ENCODE assay signal across 13 mouse cellular contexts in the genomic region with DNA sequence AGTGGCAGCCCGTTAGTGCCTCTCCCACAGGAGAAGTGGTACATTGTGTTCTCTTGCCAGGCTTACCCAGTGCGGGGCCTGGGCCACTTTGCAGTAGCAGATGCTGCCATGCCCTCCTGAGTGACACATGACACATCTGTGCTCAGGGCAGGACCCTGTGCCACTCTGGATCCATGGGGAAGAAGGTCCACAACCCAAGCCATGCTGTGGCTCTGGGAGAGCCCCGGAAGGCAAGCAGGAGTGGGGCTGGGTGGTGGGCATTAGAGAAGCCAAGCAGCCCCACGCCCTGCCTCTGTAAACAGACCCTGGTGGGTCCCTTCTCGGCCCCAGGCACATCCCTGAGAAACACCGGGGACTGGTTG. TPM values are rescaled to one million over a fixed set of nuclear protein-coding genes. Genes with fewer than 3 reads are reported as not detected.
A peak's percentile ranks its signal among the peaks of the same experiment; 100 is the strongest.
DNase-seq lines count a peak whose midpoint lies in the region; ATAC-seq lines count a peak whose summit lies in the region.
"Had no signal": no experiment of that assay in that cellular context is flagged by ENCODE, and none has a peak within 500 bp of the region (broad histone marks: within the 10 kb centered on the region; RNA-seq: fewer than 3 reads in every experiment).

No protein-coding gene starts in this region.

- ATAC-seq in forebrain, embryonic 14.5 days: no peak
- no peak for ATAC-seq in forebrain, embryonic 12.5 days (ENCODE audit: low FRiP score)
- ATAC-seq in midbrain, embryonic 13.5 days: no peak
- no peak for ATAC-seq in midbrain, embryonic 11.5 days (ENCODE audit: low FRiP score)
- no peak for ATAC-seq in hindbrain, embryonic 15.5 days (ENCODE audit: low FRiP score, low read depth)
- ATAC-seq in CD4-positive, CD25-positive, alpha-beta regulatory T cell, adult 4 months: no peak

- H3K9me3 ChIP-seq in forebrain, embryonic 14.5 days (replicated peaks; ENCODE audit: control insufficient read depth, low read length): no peaks in the 10 kb centered on the region
- H3K9me3 ChIP-seq in forebrain, embryonic 12.5 days: no peaks in the 10 kb centered on the region
- H3K9me3 ChIP-seq in midbrain, embryonic 13.5 days: no peaks in the 10 kb centered on the region
- no peaks in the 10 kb centered on the region for H3K9me3 ChIP-seq in midbrain, embryonic 11.5 days (ENCODE audit: control insufficient read depth, low read length)
- no peaks in the 10 kb centered on the region for H3K9me3 ChIP-seq in hindbrain, embryonic 15.5 days
- H3K9me3 ChIP-seq: liver, embryonic 13.5 days had no signal

- 84% methylated on average over 6 of the region's 6 CpGs for WGBS in forebrain, embryonic 14.5 days
- 88% methylated on average over 6 of the region's 6 CpGs for WGBS in forebrain, embryonic 12.5 days
- 82% methylated on average over 6 of the region's 6 CpGs for WGBS in midbrain, embryonic 13.5 days
- 88% methylated on average over 6 of the region's 6 CpGs for WGBS in midbrain, embryonic 11.5 days
- 67% methylated on average over 6 of the region's 6 CpGs for WGBS in hindbrain, embryonic 15.5 days

- H3K4me3 ChIP-seq in forebrain, embryonic 14.5 days (ENCODE audit: low read depth, low read length): no peak overlapping the region
- no peak overlapping the region for H3K4me3 ChIP-seq in forebrain, embryonic 12.5 days (replicated peaks)
- no peak overlapping the region for H3K4me3 ChIP-seq in midbrain, embryonic 13.5 days (replicated peaks)
- no peak overlapping the region for H3K4me3 ChIP-seq in midbrain, embryonic 11.5 days (ENCODE audit: low read depth, low read length)
- H3K4me3 ChIP-seq in hindbrain, embryonic 15.5 days: no peak overlapping the region
- H3K4me3 ChIP-seq: liver, embryonic 13.5 days had no signal

- 0 out of 2 replicates have a peak overlapping the region, but pooled peaks have one; percentile 5 for H3K27ac ChIP-seq in forebrain, embryonic 14.5 days (ENCODE audit: low read depth, low read length)
- H3K27ac ChIP-seq in forebrain, embryonic 12.5 days: no peak overlapping the region
- H3K27ac ChIP-seq in midbrain, embryonic 13.5 days: no peak overlapping the region
- H3K27ac ChIP-seq in midbrain, embryonic 11.5 days (ENCODE audit: low read depth, low read length): no peak overlapping the region
- H3K27ac ChIP-seq in hindbrain, embryonic 15.5 days (replicated peaks): peak overlapping the region; percentile 34
- H3K27ac ChIP-seq: liver, embryonic 13.5 days had no signal

- peaks cover 6% of the 10 kb centered on the region; the same call in 1 of the 2 replicates for H3K4me1 ChIP-seq in forebrain, embryonic 14.5 days (ENCODE audit: control insufficient read depth, insufficient read depth, low read length)
- H3K4me1 ChIP-seq in forebrain, embryonic 12.5 days: peaks cover 37% of the 10 kb centered on the region
- H3K4me1 ChIP-seq in midbrain, embryonic 13.5 days (replicated peaks): peaks cover 50% of the 10 kb centered on the region
- peaks cover 10% of the 10 kb centered on the region; the same call in 1 of the 2 replicates for H3K4me1 ChIP-seq in midbrain, embryonic 11.5 days (ENCODE audit: control insufficient read depth, insufficient read depth, low read length)
- H3K4me1 ChIP-seq in hindbrain, embryonic 15.5 days (replicated peaks): peaks cover 56% of the 10 kb centered on the region

- peak overlapping the region; percentile 32 for H3K9ac ChIP-seq in forebrain, embryonic 14.5 days (ENCODE audit: low read length)
- H3K9ac ChIP-seq in forebrain, embryonic 12.5 days: no peak overlapping the region
- H3K9ac ChIP-seq in midbrain, embryonic 13.5 days (replicated peaks): 0 out of 2 replicates have a peak overlapping the region, but pooled peaks have one; percentile 14
- H3K9ac ChIP-seq in midbrain, embryonic 11.5 days (ENCODE audit: low read length): no peak overlapping the region
- no peak overlapping the region for H3K9ac ChIP-seq in hindbrain, embryonic 15.5 days
- H3K9ac ChIP-seq: liver, embryonic 13.5 days had no signal

- no peak overlapping the region for H3K4me2 ChIP-seq in forebrain, embryonic 14.5 days (ENCODE audit: low read length)
- H3K4me2 ChIP-seq in forebrain, embryonic 12.5 days: no peak overlapping the region
- no peak overlapping the region for H3K4me2 ChIP-seq in midbrain, embryonic 13.5 days (replicated peaks)
- no peak overlapping the region for H3K4me2 ChIP-seq in midbrain, embryonic 11.5 days
- no peak overlapping the region for H3K4me2 ChIP-seq in hindbrain, embryonic 15.5 days
- H3K4me2 ChIP-seq: liver, embryonic 13.5 days had no signal

- peaks cover 29% of the 10 kb centered on the region for H3K27me3 ChIP-seq in forebrain, embryonic 14.5 days (replicated peaks; ENCODE audit: control insufficient read depth, insufficient read depth, low read length)
- H3K27me3 ChIP-seq in forebrain, embryonic 12.5 days: peaks cover 34% of the 10 kb centered on the region
- peaks cover 31% of the 10 kb centered on the region for H3K27me3 ChIP-seq in midbrain, embryonic 13.5 days
- H3K27me3 ChIP-seq in midbrain, embryonic 11.5 days (ENCODE audit: control insufficient read depth, insufficient read depth, low read length): peaks cover 33% of the 10 kb centered on the region
- H3K27me3 ChIP-seq in hindbrain, embryonic 15.5 days: peaks cover 29% of the 10 kb centered on the region

- H3K36me3 ChIP-seq in forebrain, embryonic 14.5 days (ENCODE audit: control insufficient read depth, insufficient read depth, low read length): peaks cover 44% of the 10 kb centered on the region
- peaks cover 53% of the 10 kb centered on the region for H3K36me3 ChIP-seq in forebrain, embryonic 12.5 days (replicated peaks)
- H3K36me3 ChIP-seq in midbrain, embryonic 13.5 days: peaks cover 51% of the 10 kb centered on the region
- H3K36me3 ChIP-seq in midbrain, embryonic 11.5 days (ENCODE audit: control insufficient read depth, insufficient read depth, low read length): peaks cover 6% of the 10 kb centered on the region
- peaks cover 25% of the 10 kb centered on the region for H3K36me3 ChIP-seq in hindbrain, embryonic 15.5 days

- no peak for DNase-seq in forebrain, embryonic 14.5 days (ENCODE audit: low spot score)
- no peak for DNase-seq in midbrain, embryonic 11.5 days (ENCODE audit: low spot score, missing footprints)
- DNase-seq in cerebellum, postnatal 10 days: peak; percentile 55 to 60
- DNase-seq in embryo, embryonic 11 days: no peak
- DNase-seq: gastrocnemius, postnatal 10 days; liver, embryonic 13.5 days; lung, postnatal 14 days; spleen, adult 18-20 months had no signal

RNA-seq across cellular contexts. Expression of gene Ajm1, which starts 1.5 kb away (rescaled TPM):
- polyA plus RNA-seq in forebrain, embryonic 14.5 days (2014; fragmentation: Nextera tagmentation; extraction: Ambion mirVana): 2.2 and 4.2 TPM in 2 replicates
- 0.91 and 1.5 TPM in 2 replicates for polyA plus RNA-seq in forebrain, embryonic 12.5 days (2016; fragmentation: Nextera tagmentation; extraction: Ambion mirVana)
- polyA plus RNA-seq in midbrain, embryonic 13.5 days (2015; fragmentation: Nextera tagmentation; extraction: Ambion mirVana): 3.5 and 5.7 TPM in 2 replicates
- 0.07 and 0.10 TPM in 2 replicates for polyA plus RNA-seq in midbrain, embryonic 11.5 days (2014; fragmentation: Nextera tagmentation; extraction: Ambion mirVana)
- polyA plus RNA-seq in hindbrain, embryonic 15.5 days (2015; fragmentation: Nextera tagmentation; extraction: Ambion mirVana): 14.5 and 16.5 TPM in 2 replicates
- not detected for polyA plus RNA-seq in CD4-positive, CD25-positive, alpha-beta regulatory T cell, adult 4 months (2017; shearing (Covaris generic))
- polyA plus RNA-seq: heart, embryonic 14.5 days; liver, embryonic 13.5 days had no signal

RNA-seq across cellular contexts. Expression of gene Phpt1, which starts 8.1 kb away (rescaled TPM):
- polyA plus RNA-seq in forebrain, embryonic 14.5 days (2014; fragmentation: Nextera tagmentation; extraction: Ambion mirVana): 168 and 216 TPM in 2 replicates
- polyA plus RNA-seq in forebrain, embryonic 12.5 days (2016; fragmentation: Nextera tagmentation; extraction: Ambion mirVana): 154 and 158 TPM in 2 replicates
- polyA plus RNA-seq in midbrain, embryonic 13.5 days (2015; fragmentation: Nextera tagmentation; extraction: Ambion mirVana): 190 and 193 TPM in 2 replicates
- polyA plus RNA-seq in midbrain, embryonic 11.5 days (2014; fragmentation: Nextera tagmentation; extraction: Ambion mirVana): 158 and 159 TPM in 2 replicates
- 159 and 169 TPM in 2 replicates for polyA plus RNA-seq in hindbrain, embryonic 15.5 days (2015; fragmentation: Nextera tagmentation; extraction: Ambion mirVana)
- polyA plus RNA-seq in CD4-positive, CD25-positive, alpha-beta regulatory T cell, adult 4 months (2017; shearing (Covaris generic)): 10 to 100 TPM; 53.9 to 66.8 TPM

RNA-seq across cellular contexts. Expression of gene Mamdc4, which starts 8.5 kb away (rescaled TPM):
- 0.84 and 2.2 TPM in 2 replicates for polyA plus RNA-seq in forebrain, embryonic 14.5 days (2014; fragmentation: Nextera tagmentation; extraction: Ambion mirVana)
- 5.2 and 5.9 TPM in 2 replicates for polyA plus RNA-seq in forebrain, embryonic 12.5 days (2016; fragmentation: Nextera tagmentation; extraction: Ambion mirVana)
- 3.2 and 6.8 TPM in 2 replicates for polyA plus RNA-seq in midbrain, embryonic 13.5 days (2015; fragmentation: Nextera tagmentation; extraction: Ambion mirVana)
- 1.4 and 2.2 TPM in 2 replicates for polyA plus RNA-seq in midbrain, embryonic 11.5 days (2014; fragmentation: Nextera tagmentation; extraction: Ambion mirVana)
- 1.6 and 2.1 TPM in 2 replicates for polyA plus RNA-seq in hindbrain, embryonic 15.5 days (2015; fragmentation: Nextera tagmentation; extraction: Ambion mirVana)
- 1 to 10 TPM; 1.6 to 4.7 TPM for polyA plus RNA-seq in CD4-positive, CD25-positive, alpha-beta regulatory T cell, adult 4 months (2017; shearing (Covaris generic))

RNA-seq across cellular contexts. Expression of gene Rabl6, which starts 25.2 kb away (rescaled TPM):
- 47.9 and 55.0 TPM in 2 replicates for polyA plus RNA-seq in forebrain, embryonic 14.5 days (2014; fragmentation: Nextera tagmentation; extraction: Ambion mirVana)
- 76.6 and 76.8 TPM in 2 replicates for polyA plus RNA-seq in forebrain, embryonic 12.5 days (2016; fragmentation: Nextera tagmentation; extraction: Ambion mirVana)
- 67.2 and 75.9 TPM in 2 replicates for polyA plus RNA-seq in midbrain, embryonic 13.5 days (2015; fragmentation: Nextera tagmentation; extraction: Ambion mirVana)
- polyA plus RNA-seq in midbrain, embryonic 11.5 days (2014; fragmentation: Nextera tagmentation; extraction: Ambion mirVana): 49.2 and 51.2 TPM in 2 replicates
- 70.0 and 73.5 TPM in 2 replicates for polyA plus RNA-seq in hindbrain, embryonic 15.5 days (2015; fragmentation: Nextera tagmentation; extraction: Ambion mirVana)
- polyA plus RNA-seq in CD4-positive, CD25-positive, alpha-beta regulatory T cell, adult 4 months (2017; shearing (Covaris generic)): 10 to 100 TPM; 17.0 to 20.1 TPM

RNA-seq across cellular contexts. Expression of gene Edf1, which starts 25.5 kb away (rescaled TPM):
- 369 and 370 TPM in 2 replicates for polyA plus RNA-seq in forebrain, embryonic 14.5 days (2014; fragmentation: Nextera tagmentation; extraction: Ambion mirVana)
- 332 and 360 TPM in 2 replicates for polyA plus RNA-seq in forebrain, embryonic 12.5 days (2016; fragmentation: Nextera tagmentation; extraction: Ambion mirVana)
- 387 and 406 TPM in 2 replicates for polyA plus RNA-seq in midbrain, embryonic 13.5 days (2015; fragmentation: Nextera tagmentation; extraction: Ambion mirVana)
- polyA plus RNA-seq in midbrain, embryonic 11.5 days (2014; fragmentation: Nextera tagmentation; extraction: Ambion mirVana): 385 TPM in 2 replicates
- polyA plus RNA-seq in hindbrain, embryonic 15.5 days (2015; fragmentation: Nextera tagmentation; extraction: Ambion mirVana): 375 and 378 TPM in 2 replicates
- 100 to 1,000 TPM; 257 to 281 TPM for polyA plus RNA-seq in CD4-positive, CD25-positive, alpha-beta regulatory T cell, adult 4 months (2017; shearing (Covaris generic))

Comparison
In these comparisons a context has a peak if more than half of its experiments do, and no peak if none do; other contexts are left out.
1. H3K27ac ChIP-seq: peak in forebrain, embryonic 14.5 days (single experiment) and hindbrain, embryonic 15.5 days (single experiment); none in forebrain, embryonic 12.5 days (single experiment), midbrain, embryonic 13.5 days (single experiment) and midbrain, embryonic 11.5 days (single experiment).
2. H3K9ac ChIP-seq: peak in forebrain, embryonic 14.5 days (single experiment) and midbrain, embryonic 13.5 days (single experiment); none in forebrain, embryonic 12.5 days (single experiment), midbrain, embryonic 11.5 days (single experiment) and hindbrain, embryonic 15.5 days (single experiment).
3. DNase-seq: peak in cerebellum, postnatal 10 days (2 of 2); none in forebrain, embryonic 14.5 days (single experiment), midbrain, embryonic 11.5 days (single experiment) and embryo, embryonic 11 days (single experiment).